31 mouse cellular contexts compared by ENCODE assay signal in genomic region chr12:13168073-13168472, GRCm38 (mm10).
"Had no signal": no experiment of that assay in that cellular context is flagged by ENCODE, and none has a peak within 500 bp of the region (broad histone marks: within the 10 kb centered on the region; RNA-seq: fewer than 3 reads in every experiment).

No protein-coding gene starts in this region.

- DNase-seq: left cerebral cortex, postnatal 4 days; liver; liver, embryonic 13.5 days; liver, postnatal 0 days; lung, adult 18-20 months; lung, adult 2 months; lung, embryonic 14.5 days; lung, postnatal 10 days; lung, postnatal 36 days; lung, postnatal 4 days; midbrain, embryonic 14.5 days had no signal

- H3K36me3 ChIP-seq: limb, embryonic 10.5 days; limb, embryonic 12.5 days; limb, embryonic 13.5 days; limb, embryonic 15.5 days; liver, embryonic 12.5 days; liver, embryonic 13.5 days; liver, embryonic 15.5 days; lung, embryonic 15.5 days; midbrain, embryonic 10.5 days; midbrain, embryonic 12.5 days; midbrain, embryonic 15.5 days; neural tube, embryonic 12.5 days had no signal

- H3K9me3 ChIP-seq: limb, embryonic 10.5 days; limb, embryonic 12.5 days; limb, embryonic 13.5 days; limb, embryonic 15.5 days; liver, embryonic 12.5 days; liver, embryonic 13.5 days; liver, embryonic 15.5 days; lung, embryonic 15.5 days; megakaryocyte, embryonic 14.5 days; midbrain, embryonic 10.5 days; midbrain, embryonic 12.5 days; midbrain, embryonic 15.5 days; neural tube, embryonic 12.5 days had no signal

- H3K27ac ChIP-seq: left cerebral cortex, adult 2 months; limb, embryonic 10.5 days; limb, embryonic 12.5 days; limb, embryonic 13.5 days; limb, embryonic 15.5 days; liver, embryonic 12.5 days; liver, embryonic 13.5 days; liver, embryonic 14.5 days; liver, embryonic 15.5 days; lung, embryonic 15.5 days; macrophage; midbrain, embryonic 10.5 days; midbrain, embryonic 12.5 days; midbrain, embryonic 15.5 days; neural tube, embryonic 12.5 days had no signal

- H3K4me1 ChIP-seq: limb, embryonic 10.5 days; liver, embryonic 12.5 days; liver, embryonic 13.5 days; liver, embryonic 15.5 days; megakaryocyte, embryonic 14.5 days; midbrain, embryonic 12.5 days; midbrain, embryonic 15.5 days; neural tube, embryonic 12.5 days had no signal

- ATAC-seq: liver, embryonic 12.5 days; liver, postnatal 0 days; lung, postnatal 0 days; midbrain, embryonic 15.5 days; midbrain, embryonic 16.5 days had no signal

- H3K4me3 ChIP-seq: left cerebral cortex, adult 2 months; limb, embryonic 10.5 days; limb, embryonic 12.5 days; limb, embryonic 13.5 days; limb, embryonic 15.5 days; liver, embryonic 12.5 days; liver, embryonic 13.5 days; liver, embryonic 15.5 days; lung, embryonic 15.5 days; megakaryocyte, embryonic 14.5 days; midbrain, embryonic 10.5 days; midbrain, embryonic 12.5 days; midbrain, embryonic 15.5 days; myocyte; neural tube, embryonic 12.5 days had no signal

- H3K4me2 ChIP-seq: limb, embryonic 12.5 days; limb, embryonic 13.5 days; limb, embryonic 15.5 days; liver, embryonic 11.5 days; liver, embryonic 12.5 days; liver, embryonic 13.5 days; liver, embryonic 15.5 days; lung, embryonic 14.5 days; lung, embryonic 15.5 days; midbrain, embryonic 11.5 days; midbrain, embryonic 12.5 days; midbrain, embryonic 15.5 days; neural tube, embryonic 12.5 days had no signal

- H3K9ac ChIP-seq: limb, embryonic 12.5 days; limb, embryonic 13.5 days; limb, embryonic 15.5 days; liver, embryonic 12.5 days; liver, embryonic 13.5 days; liver, embryonic 14.5 days; liver, embryonic 15.5 days; liver, postnatal 0 days; lung, embryonic 14.5 days; lung, embryonic 15.5 days; midbrain, embryonic 12.5 days; midbrain, embryonic 15.5 days; neural tube, embryonic 12.5 days had no signal

- H3K27me3 ChIP-seq: liver, embryonic 12.5 days; liver, embryonic 13.5 days; liver, embryonic 15.5 days; lung, embryonic 15.5 days; midbrain, embryonic 12.5 days; midbrain, embryonic 15.5 days; neural tube, embryonic 12.5 days had no signal
